Mouse (Mus musculus): ENCODE results near the gene Dgki. TPM values are rescaled to one million over a fixed set of nuclear protein-coding genes. Genes with fewer than 3 reads are reported as not detected.

The Dgki gene
- polyA plus RNA-seq, 1 experiment, result 7.5 TPM

- 57% methylated on average over 4 of the region's 4 CpGs for WGBS
- Histone ChIP-seq H3K4me1 (ENCODE audit: control insufficient read depth, insufficient read depth, low read length) (no peaks in the 10 kb centered on the region), H3K4me3 (replicated peaks; ENCODE audit: insufficient read depth, low read depth, low read length) (no peak overlapping the region), H3K27ac (ENCODE audit: insufficient read depth, low read length) (no peak overlapping the region), H3K27me3 (ENCODE audit: control insufficient read depth, insufficient read depth, low read length) (no peaks in the 10 kb centered on the region; the same call in 1 of the 2 replicates)
- DNase-seq, result no peak
- TF ChIP-seq POLR2A (IDR thresholded peaks at IDR 0.05; ENCODE audit: borderline replicate concordance, insufficient read depth, low read length), result no peak
- no peak for TF ChIP-seq CTCF (IDR thresholded peaks at IDR 0.05; ENCODE audit: borderline replicate concordance, insufficient read depth, low read depth, low read length)
These were observed 465.2 kb downstream of the Dgki start for GRCm38 (mm10) chr6:36834695-36835265.

- Histone ChIP-seq H3K27ac (ENCODE audit: insufficient read depth, low read length) (no peak overlapping the region), H3K4me3 (replicated peaks; ENCODE audit: insufficient read depth, low read depth, low read length) (no peak overlapping the region), H3K4me1 (ENCODE audit: control insufficient read depth, insufficient read depth, low read length) (no peaks in the 10 kb centered on the region), H3K27me3 (ENCODE audit: control insufficient read depth, insufficient read depth, low read length) (no peaks in the 10 kb centered on the region)
- WGBS, result 82% methylated on average over 4 of the region's 4 CpGs
- no peak for DNase-seq
- TF ChIP-seq POLR2A (IDR thresholded peaks at IDR 0.05; ENCODE audit: borderline replicate concordance, insufficient read depth, low read length) (no peak), CTCF (IDR thresholded peaks at IDR 0.05; ENCODE audit: borderline replicate concordance, insufficient read depth, low read depth, low read length) (no peak)
These were observed 467.3 kb downstream of the Dgki start for GRCm38 (mm10) chr6:36832681-36833080.

GRCm38 (mm10) chr6:36832207-36832606 is 467.8 kb downstream of the Dgki start:
- TF ChIP-seq POLR2A (IDR thresholded peaks at IDR 0.05; ENCODE audit: borderline replicate concordance, insufficient read depth, low read length) (no peak), CTCF (IDR thresholded peaks at IDR 0.05; ENCODE audit: borderline replicate concordance, insufficient read depth, low read depth, low read length) (no peak)
- DNase-seq, result no peak
- H3K27me3 ChIP-seq (ENCODE audit: control insufficient read depth, insufficient read depth, low read length), result no peaks in the 10 kb centered on the region
- no peak overlapping the region for H3K4me3 ChIP-seq (replicated peaks; ENCODE audit: insufficient read depth, low read depth, low read length)
- WGBS, result 89% methylated on average over 2 of the region's 2 CpGs
- no peak overlapping the region for H3K27ac ChIP-seq (ENCODE audit: insufficient read depth, low read length)
- no peaks in the 10 kb centered on the region for H3K4me1 ChIP-seq (ENCODE audit: control insufficient read depth, insufficient read depth, low read length)

GRCm38 (mm10) chr6:36830371-36830925 is 469.5 kb downstream of the Dgki start:
- DNase-seq, result no peak
- WGBS, result 88% methylated on average over 9 of the region's 9 CpGs
- Histone ChIP-seq H3K4me3 (replicated peaks; ENCODE audit: insufficient read depth, low read depth, low read length) (no peak overlapping the region), H3K4me1 (ENCODE audit: control insufficient read depth, insufficient read depth, low read length) (no peaks in the 10 kb centered on the region), H3K27ac (ENCODE audit: insufficient read depth, low read length) (no peak overlapping the region), H3K27me3 (ENCODE audit: control insufficient read depth, insufficient read depth, low read length) (no peaks in the 10 kb centered on the region)
- TF ChIP-seq CTCF (IDR thresholded peaks at IDR 0.05; ENCODE audit: borderline replicate concordance, insufficient read depth, low read depth, low read length) (no peak), POLR2A (IDR thresholded peaks at IDR 0.05; ENCODE audit: borderline replicate concordance, insufficient read depth, low read length) (no peak)

- Histone ChIP-seq H3K27ac (ENCODE audit: insufficient read depth, low read length) (no peak overlapping the region), H3K27me3 (ENCODE audit: control insufficient read depth, insufficient read depth, low read length) (no peaks in the 10 kb centered on the region), H3K4me3 (replicated peaks; ENCODE audit: insufficient read depth, low read depth, low read length) (no peak overlapping the region), H3K4me1 (ENCODE audit: control insufficient read depth, insufficient read depth, low read length) (no peaks in the 10 kb centered on the region)
- DNase-seq, result no peak
- TF ChIP-seq POLR2A (IDR thresholded peaks at IDR 0.05; ENCODE audit: borderline replicate concordance, insufficient read depth, low read length), result no peak
- TF ChIP-seq CTCF (IDR thresholded peaks at IDR 0.05; ENCODE audit: borderline replicate concordance, insufficient read depth, low read depth, low read length), result no peak
These were observed 480.3 kb downstream of the Dgki start for GRCm38 (mm10) chr6:36819784-36820050.

GRCm38 (mm10) chr6:36819019-36819783 is 480.8 kb downstream of the Dgki start:
- Histone ChIP-seq H3K27me3 (ENCODE audit: control insufficient read depth, insufficient read depth, low read length) (no peaks in the 10 kb centered on the region), H3K4me1 (ENCODE audit: control insufficient read depth, insufficient read depth, low read length) (no peaks in the 10 kb centered on the region), H3K4me3 (replicated peaks; ENCODE audit: insufficient read depth, low read depth, low read length) (no peak overlapping the region), H3K27ac (ENCODE audit: insufficient read depth, low read length) (no peak overlapping the region)
- 41% methylated on average over 8 of the region's 8 CpGs for WGBS
- TF ChIP-seq POLR2A (IDR thresholded peaks at IDR 0.05; ENCODE audit: borderline replicate concordance, insufficient read depth, low read length) (no peak), CTCF (IDR thresholded peaks at IDR 0.05; ENCODE audit: borderline replicate concordance, insufficient read depth, low read depth, low read length) (no peak)
- peak; percentile 82 to 83 for DNase-seq

GRCm38 (mm10) chr6:36818281-36819018 is 481.5 kb downstream of the Dgki start:
- TF ChIP-seq CTCF (IDR thresholded peaks at IDR 0.05; ENCODE audit: borderline replicate concordance, insufficient read depth, low read depth, low read length), result no peak
- no peak for TF ChIP-seq POLR2A (IDR thresholded peaks at IDR 0.05; ENCODE audit: borderline replicate concordance, insufficient read depth, low read length)

More at GRCm38 (mm10) chr6:36818281-36819018, 481.5 kb downstream of the Dgki start:
- no peak overlapping the region for H3K4me3 ChIP-seq (replicated peaks; ENCODE audit: insufficient read depth, low read depth, low read length)
- WGBS, result 57% methylated on average over 4 of the region's 4 CpGs
- H3K27me3 ChIP-seq (ENCODE audit: control insufficient read depth, insufficient read depth, low read length), result no peaks in the 10 kb centered on the region
- H3K4me1 ChIP-seq (ENCODE audit: control insufficient read depth, insufficient read depth, low read length), result no peaks in the 10 kb centered on the region
- peak in 1 of 2 experiments; percentile 57 for DNase-seq
- no peak overlapping the region for H3K27ac ChIP-seq (ENCODE audit: insufficient read depth, low read length)

Measured in cerebellum, adult 2 months (tissue).